Mouse (Mus musculus): ENCODE measurements at regions not wholly inside any gene's neighbourhood (a gene's known extent, or its start where the extent isn't known, plus 50 kb on each side); places are given as distances from the start of the nearest gene placed in this dataset.

GRCm38 (mm10) chr14:72819037-72819436 is 109.2 kb upstream of the Fndc3a start:
- Histone ChIP-seq H3K9ac (replicated peaks; ENCODE audit: low read length) (no peak overlapping the region), H3K36me3 (ENCODE audit: insufficient read depth, low read length) (no peaks in the 10 kb centered on the region), H3K9me3 (ENCODE audit: low read length) (no peaks in the 10 kb centered on the region), H3K4me1 (ENCODE audit: insufficient read depth, low read length) (no peaks in the 10 kb centered on the region), H3K4me2 (ENCODE audit: low read depth, low read length) (no peak overlapping the region), H3K27me3 (ENCODE audit: insufficient read depth, low read length) (no peaks in the 10 kb centered on the region), H3K27ac (no peak overlapping the region), H3K4me3 (ENCODE audit: low read length) (no peak overlapping the region)
- 93% methylated on average over 4 of the region's 4 CpGs for WGBS
- DNase-seq (ENCODE audit: low spot score) (no peak), ATAC-seq (no peak)
- TF ChIP-seq CTCF (IDR thresholded peaks at IDR 0.05; ENCODE audit: low read depth): no peak

- WGBS: 84% methylated on average over 5 of the region's 5 CpGs
- ATAC-seq (no peak), DNase-seq (ENCODE audit: low spot score) (no peak)
- Histone ChIP-seq H3K27ac (no peak overlapping the region), H3K9me3 (ENCODE audit: low read length) (no peaks in the 10 kb centered on the region), H3K4me2 (ENCODE audit: low read depth, low read length) (no peak overlapping the region), H3K4me3 (ENCODE audit: low read length) (no peak overlapping the region), H3K36me3 (ENCODE audit: insufficient read depth, low read length) (no peaks in the 10 kb centered on the region), H3K27me3 (ENCODE audit: insufficient read depth, low read length) (no peaks in the 10 kb centered on the region), H3K4me1 (ENCODE audit: insufficient read depth, low read length) (no peaks in the 10 kb centered on the region), H3K9ac (replicated peaks; ENCODE audit: low read length) (no peak overlapping the region)
- TF ChIP-seq CTCF (IDR thresholded peaks at IDR 0.05; ENCODE audit: low read depth): no peak
These were observed 108.0 kb upstream of the Fndc3a start for GRCm38 (mm10) chr14:72817764-72818163.

DNA sequence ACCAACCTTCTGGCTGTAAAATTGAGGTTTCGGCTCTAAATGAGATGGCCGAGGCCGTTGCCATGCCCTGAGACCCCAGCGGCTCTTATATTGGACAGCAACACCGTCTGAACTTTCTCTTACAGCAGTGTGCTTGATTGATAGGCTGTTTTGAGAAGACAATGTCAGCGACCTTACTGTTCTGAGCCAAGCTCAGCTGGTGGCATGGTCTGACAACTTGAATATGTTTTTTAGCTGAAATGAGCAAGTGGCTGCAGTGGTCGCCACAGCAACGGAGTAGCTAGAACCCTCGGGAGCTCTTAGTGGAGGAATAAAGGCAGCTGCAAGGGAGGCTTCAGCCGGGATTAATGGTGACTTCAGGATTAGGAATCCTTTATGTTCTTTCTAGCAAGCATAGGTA is 107.0 kb upstream of the Fndc3a start:
- no peaks in the 10 kb centered on the region for H3K9me3 ChIP-seq (ENCODE audit: low read length)
- no peak for TF ChIP-seq CTCF (IDR thresholded peaks at IDR 0.05; ENCODE audit: low read depth)
- 8% methylated on average over 10 of the region's 10 CpGs for WGBS
- H3K27me3 ChIP-seq (ENCODE audit: insufficient read depth, low read length): no peaks in the 10 kb centered on the region
- H3K4me2 ChIP-seq (ENCODE audit: low read depth, low read length): peak overlapping the region; percentile 42
- no peak overlapping the region for H3K9ac ChIP-seq (replicated peaks; ENCODE audit: low read length)
- ATAC-seq (peak; percentile 93), DNase-seq (ENCODE audit: low spot score) (peak; percentile 81)
- H3K27ac ChIP-seq: no peak overlapping the region
- no peak overlapping the region for H3K4me3 ChIP-seq (ENCODE audit: low read length)
- no peaks in the 10 kb centered on the region for H3K4me1 ChIP-seq (ENCODE audit: insufficient read depth, low read length)
- H3K36me3 ChIP-seq (ENCODE audit: insufficient read depth, low read length): no peaks in the 10 kb centered on the region

DNA sequence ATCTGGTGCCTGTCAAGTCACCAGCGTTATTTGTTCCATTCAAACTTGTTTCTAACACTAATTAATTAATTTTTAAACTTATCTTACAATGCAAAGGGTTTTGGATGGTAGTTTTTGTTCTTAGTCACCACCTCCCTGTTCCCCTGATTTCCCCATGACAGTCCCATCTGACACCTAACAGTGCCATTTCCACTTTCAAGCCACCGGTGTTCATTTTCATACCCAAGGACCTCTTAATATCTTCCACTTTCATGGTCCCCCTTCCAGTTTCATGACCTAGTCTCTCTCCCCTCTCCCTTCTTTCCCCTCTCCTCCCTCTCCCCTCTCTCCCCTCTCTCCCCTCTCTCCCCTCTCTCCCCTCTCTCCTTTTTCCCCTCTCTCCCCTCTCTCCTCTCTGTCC is 99.3 kb upstream of the Fndc3a start:
- no peak for DNase-seq (ENCODE audit: low spot score)
- Histone ChIP-seq H3K4me1 (ENCODE audit: insufficient read depth, low read length) (no peaks in the 10 kb centered on the region), H3K27me3 (ENCODE audit: insufficient read depth, low read length) (no peaks in the 10 kb centered on the region), H3K27ac (no peak overlapping the region), H3K9me3 (ENCODE audit: low read length) (no peaks in the 10 kb centered on the region), H3K4me2 (ENCODE audit: low read depth, low read length) (no peak overlapping the region), H3K4me3 (ENCODE audit: low read length) (no peak overlapping the region), H3K36me3 (ENCODE audit: insufficient read depth, low read length) (no peaks in the 10 kb centered on the region), H3K9ac (replicated peaks; ENCODE audit: low read length) (no peak overlapping the region)
- TF ChIP-seq CTCF (IDR thresholded peaks at IDR 0.05; ENCODE audit: low read depth): no peak
- 80% methylated on average over 2 of the region's 2 CpGs for WGBS
- ATAC-seq: no peak

GRCm38 (mm10) chr14:72807947-72808346 is 98.1 kb upstream of the Fndc3a start:
- Histone ChIP-seq H3K9ac (replicated peaks; ENCODE audit: low read length) (no peak overlapping the region), H3K9me3 (ENCODE audit: low read length) (no peaks in the 10 kb centered on the region), H3K4me2 (ENCODE audit: low read depth, low read length) (no peak overlapping the region), H3K4me3 (ENCODE audit: low read length) (no peak overlapping the region), H3K27ac (no peak overlapping the region), H3K4me1 (ENCODE audit: insufficient read depth, low read length) (no peaks in the 10 kb centered on the region), H3K27me3 (ENCODE audit: insufficient read depth, low read length) (no peaks in the 10 kb centered on the region), H3K36me3 (ENCODE audit: insufficient read depth, low read length) (no peaks in the 10 kb centered on the region)
- WGBS: 93% methylated on average over 3 of the region's 3 CpGs
- TF ChIP-seq CTCF (IDR thresholded peaks at IDR 0.05; ENCODE audit: low read depth): no peak
- ATAC-seq (no peak), DNase-seq (ENCODE audit: low spot score) (no peak)

DNA sequence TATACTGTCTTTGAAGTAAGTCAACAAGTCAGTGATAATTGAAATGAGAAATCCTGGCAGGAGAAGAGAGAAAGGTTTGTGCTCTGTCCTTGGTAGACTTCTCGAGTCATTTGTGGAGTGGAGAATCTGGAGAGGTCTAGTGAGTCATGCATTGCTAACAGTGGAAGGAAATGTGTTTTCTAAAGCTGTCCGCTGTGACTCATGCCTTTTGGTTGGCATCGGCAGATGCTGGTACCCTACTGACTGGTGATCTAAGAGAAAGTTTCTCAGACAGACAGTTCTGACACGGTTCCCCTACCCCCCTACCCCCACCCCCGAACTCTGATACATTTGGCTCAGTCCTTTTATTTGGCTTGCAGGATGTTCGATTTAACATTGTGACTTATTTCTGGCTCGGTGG is 97.5 kb upstream of the Fndc3a start:
- no peak for DNase-seq (ENCODE audit: low spot score)
- H3K4me2 ChIP-seq (ENCODE audit: low read depth, low read length): no peak overlapping the region
- H3K9me3 ChIP-seq (ENCODE audit: low read length): no peaks in the 10 kb centered on the region
- H3K4me1 ChIP-seq (ENCODE audit: insufficient read depth, low read length): no peaks in the 10 kb centered on the region
- 77% methylated on average over 7 of the region's 7 CpGs for WGBS
- H3K4me3 ChIP-seq (ENCODE audit: low read length): no peak overlapping the region
- no peak for ATAC-seq
- no peak for TF ChIP-seq CTCF (IDR thresholded peaks at IDR 0.05; ENCODE audit: low read depth)
- no peak overlapping the region for H3K27ac ChIP-seq
- no peaks in the 10 kb centered on the region for H3K27me3 ChIP-seq (ENCODE audit: insufficient read depth, low read length)
- no peak overlapping the region for H3K9ac ChIP-seq (replicated peaks; ENCODE audit: low read length)
- H3K36me3 ChIP-seq (ENCODE audit: insufficient read depth, low read length): no peaks in the 10 kb centered on the region

DNA sequence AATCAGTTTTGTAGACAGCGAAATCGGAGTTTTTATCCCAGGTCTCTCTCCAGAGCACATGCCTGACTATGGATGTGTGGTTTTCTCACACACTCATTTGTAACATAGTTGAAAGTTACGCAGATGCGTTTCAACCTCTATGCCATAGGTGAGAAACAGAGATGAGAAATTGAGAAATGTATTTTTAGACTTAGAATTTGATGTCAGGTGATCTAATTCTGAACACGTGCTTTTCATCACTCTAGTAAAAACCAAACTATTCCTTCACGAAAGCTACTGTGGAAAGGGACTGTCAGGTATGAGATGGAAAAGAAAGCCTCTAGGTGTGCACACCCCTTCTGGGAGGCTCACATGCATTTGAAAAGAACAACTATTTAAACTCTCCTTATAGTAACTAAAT is 96.8 kb upstream of the Fndc3a start:
- Histone ChIP-seq H3K4me2 (ENCODE audit: low read depth, low read length) (no peak overlapping the region), H3K9ac (replicated peaks; ENCODE audit: low read length) (no peak overlapping the region), H3K4me3 (ENCODE audit: low read length) (no peak overlapping the region), H3K27ac (no peak overlapping the region), H3K9me3 (ENCODE audit: low read length) (no peaks in the 10 kb centered on the region), H3K36me3 (ENCODE audit: insufficient read depth, low read length) (no peaks in the 10 kb centered on the region), H3K27me3 (ENCODE audit: insufficient read depth, low read length) (no peaks in the 10 kb centered on the region), H3K4me1 (ENCODE audit: insufficient read depth, low read length) (no peaks in the 10 kb centered on the region)
- 95% methylated on average over 6 of the region's 6 CpGs for WGBS
- DNase-seq (ENCODE audit: low spot score) (no peak), ATAC-seq (no peak)
- no peak for TF ChIP-seq CTCF (IDR thresholded peaks at IDR 0.05; ENCODE audit: low read depth)
